Mouse (Mus musculus) limb, embryonic 14.5 days (tissue): ENCODE measurements at regions not wholly inside any gene's neighbourhood (a gene's known extent, or its start where the extent isn't known, plus 50 kb on each side); places are given as distances from the start of the nearest gene placed in this dataset.

Experiments used
- ATAC-seq: fragments of 200-750 bp; cut with Nextera tagmentation; 2 replicates; pipeline ENCODE4 v1.8.0; 2017; ENCODE audit warnings: low read depth, moderate number of reproducible peaks, moderate TSS enrichment; ENCODE audit not compliant: low FRiP score
- DNase-seq: peaks from one replicate; pipeline ENCODE4 v3.0.0-alpha.2; 2015; ENCODE audit warnings: low spot score
- H3K27ac ChIP-seq: fragments of 300-500 bp; sonication (generic); replicated peaks from 2 replicates; pipeline ENCODE4 v1.5.1; 2014; ENCODE audit warnings: low read depth, mild to moderate bottlenecking, low read length, moderate library complexity, mixed read lengths
- H3K27me3 ChIP-seq: fragments of 300-500 bp; sonication (generic); 2 replicates; pipeline ENCODE4 v1.6.1; 2014; ENCODE audit warnings: low read length, mixed read lengths; ENCODE audit not compliant: control insufficient read depth, insufficient read depth
- H3K36me3 ChIP-seq: fragments of 300-500 bp; sonication (generic); 2 replicates; pipeline ENCODE4 v1.6.1; 2014; ENCODE audit warnings: mild to moderate bottlenecking, low read length, moderate library complexity, mixed read lengths; ENCODE audit not compliant: control insufficient read depth, insufficient read depth
- H3K4me1 ChIP-seq: fragments of 300-500 bp; sonication (generic); 2 replicates; pipeline ENCODE4 v1.6.1; 2014; ENCODE audit warnings: antibody characterized with exemption, low read length, mixed read lengths; ENCODE audit not compliant: control insufficient read depth, insufficient read depth
- H3K4me2 ChIP-seq: fragments of 300-500 bp; sonication (generic); replicated peaks from 2 replicates; pipeline ENCODE4 v1.6.1; 2014; ENCODE audit warnings: low read depth, mild to moderate bottlenecking, low read length, moderate library complexity; ENCODE audit not compliant: severe bottlenecking
- H3K4me3 ChIP-seq: fragments of 300-500 bp; sonication (generic); replicated peaks from 2 replicates; pipeline ENCODE4 v1.5.1; 2014; ENCODE audit warnings: low read length
- H3K9ac ChIP-seq: fragments of 300-500 bp; sonication (generic); 2 replicates; pipeline ENCODE4 v1.6.1; 2014; ENCODE audit warnings: mild to moderate bottlenecking, low read depth, low read length, moderate library complexity; ENCODE audit not compliant: severe bottlenecking
- H3K9me3 ChIP-seq: fragments of 300-500 bp; sonication (generic); 2 replicates; pipeline ENCODE4 v1.6.1; 2016; ENCODE audit warnings: low read length; ENCODE audit not compliant: control insufficient read depth
- POLR2A ChIP-seq: fragments of 200-500 bp; IDR thresholded peaks from 2 replicates; pipeline ENCODE4 v1.8.0; 2012; ENCODE audit warnings: inconsistent platforms, mild to moderate bottlenecking, moderate library complexity, borderline replicate concordance; ENCODE audit not compliant: insufficient read depth, insufficient read length; ENCODE audit errors: extremely low read depth
- WGBS: fragments of 180-500 bp; shearing (Covaris S2); extraction: QIAGEN DNeasy Blood & Tissue Kit; methylation state at CpG from one replicate; pipeline ENCODE4 v1.1.7; 2014; 5-methylcytosine and 5-hydroxymethylcytosine counted together

- 78% methylated on average over 4 of the region's 4 CpGs for WGBS
- ATAC-seq, result no peak
- no peak for DNase-seq
- Histone ChIP-seq H3K4me1 (no peaks in the 10 kb centered on the region), H3K4me3 (no peak overlapping the region), H3K9me3 (no peaks in the 10 kb centered on the region), H3K9ac (no peak overlapping the region), H3K27ac (no peak overlapping the region), H3K27me3 (no peaks in the 10 kb centered on the region), H3K4me2 (no peak overlapping the region), H3K36me3 (no peaks in the 10 kb centered on the region)
- no peak for TF ChIP-seq POLR2A
These were observed 61.5 kb upstream of the Zfp648 start for GRCm38 (mm10) chr1:154139488-154139887.

GRCm38 (mm10) chr1:154143691-154144090, 57.3 kb upstream of the Zfp648 start:
- H3K4me2 ChIP-seq, result no peak overlapping the region
- H3K4me3 ChIP-seq, result no peak overlapping the region
- WGBS, result 50% methylated on average over 1 of the region's 1 CpGs
- no peak overlapping the region for H3K27ac ChIP-seq
- ATAC-seq (no peak), DNase-seq (no peak)
- no peak overlapping the region for H3K9ac ChIP-seq
- H3K27me3 ChIP-seq, result no peaks in the 10 kb centered on the region
- H3K4me1 ChIP-seq, result no peaks in the 10 kb centered on the region
- no peaks in the 10 kb centered on the region for H3K36me3 ChIP-seq
- H3K9me3 ChIP-seq, result no peaks in the 10 kb centered on the region
- TF ChIP-seq POLR2A, result no peak

GRCm38 (mm10) chr1:154147001-154147571, 53.9 kb upstream of the Zfp648 start:
- Histone ChIP-seq H3K4me2 (no peak overlapping the region), H3K27ac (no peak overlapping the region), H3K4me3 (no peak overlapping the region), H3K27me3 (no peaks in the 10 kb centered on the region), H3K36me3 (no peaks in the 10 kb centered on the region), H3K4me1 (peaks cover 6% of the 10 kb centered on the region; the same call in 1 of the 2 replicates), H3K9ac (no peak overlapping the region), H3K9me3 (no peaks in the 10 kb centered on the region)
- ATAC-seq (no peak), DNase-seq (no peak)
- 61% methylated on average over 3 of the region's 3 CpGs for WGBS
- no peak for TF ChIP-seq POLR2A

GRCm38 (mm10) chr1:154148948-154149347, 52.0 kb upstream of the Zfp648 start:
- WGBS, result 85% methylated on average over 10 of the region's 10 CpGs
- Histone ChIP-seq H3K36me3 (no peaks in the 10 kb centered on the region), H3K27me3 (no peaks in the 10 kb centered on the region), H3K9ac (no peak overlapping the region), H3K4me2 (no peak overlapping the region), H3K4me1 (peaks cover 6% of the 10 kb centered on the region; the same call in 1 of the 2 replicates), H3K4me3 (no peak overlapping the region), H3K9me3 (no peaks in the 10 kb centered on the region), H3K27ac (no peak overlapping the region)
- no peak for ATAC-seq
- no peak for DNase-seq
- TF ChIP-seq POLR2A, result no peak

- Histone ChIP-seq H3K27ac (no peak overlapping the region), H3K9me3 (no peaks in the 10 kb centered on the region), H3K4me2 (no peak overlapping the region), H3K4me3 (no peak overlapping the region), H3K27me3 (no peaks in the 10 kb centered on the region), H3K4me1 (peaks cover 6% of the 10 kb centered on the region; the same call in 1 of the 2 replicates), H3K9ac (no peak overlapping the region), H3K36me3 (no peaks in the 10 kb centered on the region)
- no peak for TF ChIP-seq POLR2A
- WGBS, result 58% methylated on average over 1 of the region's 1 CpGs
- no peak for ATAC-seq
- DNase-seq, result no peak
These were observed 51.4 kb upstream of the Zfp648 start for GRCm38 (mm10) chr1:154149431-154150143.
